Mouse (Mus musculus): ENCODE results near the gene Ripor2.

The Ripor2 gene

GRCm38 (mm10) chr13:24679027-24679680 lies 97.2 kb downstream of the Ripor2 start:
- Histone ChIP-seq H3K36me3 (ENCODE audit: insufficient read depth, low read length) (no peaks in the 10 kb centered on the region), H3K9me3 (ENCODE audit: low read length) (no peaks in the 10 kb centered on the region), H3K4me3 (replicated peaks; ENCODE audit: low read length) (no peak overlapping the region), H3K4me1 (replicated peaks; ENCODE audit: low read depth, low read length) (peaks cover 8% of the 10 kb centered on the region; the same call in 1 of the 2 replicates), H3K27me3 (ENCODE audit: insufficient read depth, low read length) (no peaks in the 10 kb centered on the region)
- no peak for TF ChIP-seq CTCF (conservative IDR thresholded peaks at IDR 0.05; ENCODE audit: low read length)
- no peak for TF ChIP-seq NANOG (IDR thresholded peaks at IDR 0.05; ENCODE audit: borderline replicate concordance, low read length)
- TF ChIP-seq POU5F1 (IDR thresholded peaks at IDR 0.05; ENCODE audit: borderline replicate concordance, low read length): no peak

GRCm38 (mm10) chr13:24680951-24681350 lies 99.0 kb downstream of the Ripor2 start:
- peaks cover 8% of the 10 kb centered on the region; the same call in 1 of the 2 replicates for H3K4me1 ChIP-seq (replicated peaks; ENCODE audit: low read depth, low read length)
- no peaks in the 10 kb centered on the region for H3K36me3 ChIP-seq (ENCODE audit: insufficient read depth, low read length)
- no peak overlapping the region for H3K4me3 ChIP-seq (replicated peaks; ENCODE audit: low read length)
- H3K27me3 ChIP-seq (ENCODE audit: insufficient read depth, low read length): no peaks in the 10 kb centered on the region
- H3K9me3 ChIP-seq (ENCODE audit: low read length): peaks cover 4% of the 10 kb centered on the region; the same call in 1 of the 2 replicates
- TF ChIP-seq CTCF (conservative IDR thresholded peaks at IDR 0.05; ENCODE audit: low read length) (no peak), NANOG (IDR thresholded peaks at IDR 0.05; ENCODE audit: borderline replicate concordance, low read length) (no peak), POU5F1 (IDR thresholded peaks at IDR 0.05; ENCODE audit: borderline replicate concordance, low read length) (no peak)

- TF ChIP-seq POU5F1 (IDR thresholded peaks at IDR 0.05; ENCODE audit: borderline replicate concordance, low read length): no peak
- TF ChIP-seq NANOG (IDR thresholded peaks at IDR 0.05; ENCODE audit: borderline replicate concordance, low read length): no peak
- TF ChIP-seq CTCF (conservative IDR thresholded peaks at IDR 0.05; ENCODE audit: low read length): no peak
- Histone ChIP-seq H3K4me3 (replicated peaks; ENCODE audit: low read length) (no peak overlapping the region), H3K9me3 (ENCODE audit: low read length) (peaks cover 4% of the 10 kb centered on the region; the same call in 1 of the 2 replicates), H3K27me3 (ENCODE audit: insufficient read depth, low read length) (peaks cover 6% of the 10 kb centered on the region; the same call in 1 of the 2 replicates), H3K4me1 (replicated peaks; ENCODE audit: low read depth, low read length) (peaks cover 11% of the 10 kb centered on the region), H3K36me3 (ENCODE audit: insufficient read depth, low read length) (no peaks in the 10 kb centered on the region)
Observed at GRCm38 (mm10) chr13:24682346-24682745, 100.4 kb downstream of the Ripor2 start.

GRCm38 (mm10) chr13:24684503-24684902 lies 102.5 kb downstream of the Ripor2 start:
- no peak for TF ChIP-seq NANOG (IDR thresholded peaks at IDR 0.05; ENCODE audit: borderline replicate concordance, low read length)
- TF ChIP-seq POU5F1 (IDR thresholded peaks at IDR 0.05; ENCODE audit: borderline replicate concordance, low read length): no peak
- no peak for TF ChIP-seq CTCF (conservative IDR thresholded peaks at IDR 0.05; ENCODE audit: low read length)
- H3K4me1 ChIP-seq (replicated peaks; ENCODE audit: low read depth, low read length): peaks cover 4% of the 10 kb centered on the region
- no peak overlapping the region for H3K4me3 ChIP-seq (replicated peaks; ENCODE audit: low read length)
- no peaks in the 10 kb centered on the region for H3K36me3 ChIP-seq (ENCODE audit: insufficient read depth, low read length)
- peaks cover 4% of the 10 kb centered on the region; the same call in 1 of the 2 replicates for H3K9me3 ChIP-seq (ENCODE audit: low read length)
- peaks cover 6% of the 10 kb centered on the region; the same call in 1 of the 2 replicates for H3K27me3 ChIP-seq (ENCODE audit: insufficient read depth, low read length)

GRCm38 (mm10) chr13:24685846-24686245 lies 103.9 kb downstream of the Ripor2 start:
- H3K9me3 ChIP-seq (ENCODE audit: low read length): peaks cover 4% of the 10 kb centered on the region; the same call in 1 of the 2 replicates
- H3K4me3 ChIP-seq (replicated peaks; ENCODE audit: low read length): no peak overlapping the region
- H3K36me3 ChIP-seq (ENCODE audit: insufficient read depth, low read length): no peaks in the 10 kb centered on the region
- peaks cover 6% of the 10 kb centered on the region; the same call in 1 of the 2 replicates for H3K27me3 ChIP-seq (ENCODE audit: insufficient read depth, low read length)
- no peak for TF ChIP-seq POU5F1 (IDR thresholded peaks at IDR 0.05; ENCODE audit: borderline replicate concordance, low read length)
- no peak for TF ChIP-seq CTCF (conservative IDR thresholded peaks at IDR 0.05; ENCODE audit: low read length)
- TF ChIP-seq NANOG (IDR thresholded peaks at IDR 0.05; ENCODE audit: borderline replicate concordance, low read length): no peak
- peaks cover 3% of the 10 kb centered on the region for H3K4me1 ChIP-seq (replicated peaks; ENCODE audit: low read depth, low read length)

GRCm38 (mm10) chr13:24686705-24687665 lies 105.0 kb downstream of the Ripor2 start:
- Histone ChIP-seq H3K9me3 (ENCODE audit: low read length) (peaks cover 4% of the 10 kb centered on the region; the same call in 1 of the 2 replicates), H3K36me3 (ENCODE audit: insufficient read depth, low read length) (no peaks in the 10 kb centered on the region), H3K4me1 (replicated peaks; ENCODE audit: low read depth, low read length) (peaks cover 3% of the 10 kb centered on the region), H3K4me3 (replicated peaks; ENCODE audit: low read length) (no peak overlapping the region), H3K27me3 (ENCODE audit: insufficient read depth, low read length) (peaks cover 6% of the 10 kb centered on the region; the same call in 1 of the 2 replicates)
- TF ChIP-seq POU5F1 (IDR thresholded peaks at IDR 0.05; ENCODE audit: borderline replicate concordance, low read length) (no peak), NANOG (IDR thresholded peaks at IDR 0.05; ENCODE audit: borderline replicate concordance, low read length) (no peak), CTCF (conservative IDR thresholded peaks at IDR 0.05; ENCODE audit: low read length) (peak; percentile 91)

GRCm38 (mm10) chr13:24693312-24693711 lies 111.3 kb downstream of the Ripor2 start:
- Histone ChIP-seq H3K9me3 (ENCODE audit: low read length) (no peaks in the 10 kb centered on the region), H3K4me1 (replicated peaks; ENCODE audit: low read depth, low read length) (peaks cover 30% of the 10 kb centered on the region), H3K36me3 (ENCODE audit: insufficient read depth, low read length) (no peaks in the 10 kb centered on the region), H3K27me3 (ENCODE audit: insufficient read depth, low read length) (0 out of 2 replicates have a peak, but pooled peaks cover 3% of the 10 kb centered on the region), H3K4me3 (replicated peaks; ENCODE audit: low read length) (no peak overlapping the region)
- TF ChIP-seq NANOG (IDR thresholded peaks at IDR 0.05; ENCODE audit: borderline replicate concordance, low read length) (no peak), CTCF (conservative IDR thresholded peaks at IDR 0.05; ENCODE audit: low read length) (no peak), POU5F1 (IDR thresholded peaks at IDR 0.05; ENCODE audit: borderline replicate concordance, low read length) (no peak)

GRCm38 (mm10) chr13:24698746-24699145 lies 116.8 kb downstream of the Ripor2 start:
- Histone ChIP-seq H3K36me3 (ENCODE audit: insufficient read depth, low read length) (no peaks in the 10 kb centered on the region), H3K4me1 (replicated peaks; ENCODE audit: low read depth, low read length) (peaks cover 42% of the 10 kb centered on the region), H3K27me3 (ENCODE audit: insufficient read depth, low read length) (peaks cover 3% of the 10 kb centered on the region; the same call in 1 of the 2 replicates), H3K4me3 (replicated peaks; ENCODE audit: low read length) (no peak overlapping the region), H3K9me3 (ENCODE audit: low read length) (no peaks in the 10 kb centered on the region)
- TF ChIP-seq NANOG (IDR thresholded peaks at IDR 0.05; ENCODE audit: borderline replicate concordance, low read length) (no peak), POU5F1 (IDR thresholded peaks at IDR 0.05; ENCODE audit: borderline replicate concordance, low read length) (no peak), CTCF (conservative IDR thresholded peaks at IDR 0.05; ENCODE audit: low read length) (no peak)
